Mouse (Mus musculus): ENCODE data around the gene Nmt1.

GRCm38 (mm10) chr11:103035007-103035406 lies 7.0 kb downstream of the Nmt1 start:
- TF ChIP-seq CTCF (IDR thresholded peaks at IDR 0.05; ENCODE audit: low read depth): no peak
- TF ChIP-seq EP300 (IDR thresholded peaks at IDR 0.05; ENCODE audit: low read depth): no peak

All from liver, embryonic 14.5 days (tissue).